Mouse (Mus musculus): ENCODE results near the gene Pdcd2. TPM values are rescaled to one million over a fixed set of nuclear protein-coding genes. Genes with fewer than 3 reads are reported as not detected.

Pdcd2 gene
- polyA plus RNA-seq, 1 experiment from 2014 or later: 64.0 TPM

- 86% methylated on average over 4 of the region's 4 CpGs for WGBS
- ATAC-seq (replicated peaks; ENCODE audit: low FRiP score) (no peak), DNase-seq (ENCODE audit: low spot score) (no peak)
- Histone ChIP-seq H3K4me2 (no peak overlapping the region), H3K27me3 (replicated peaks; ENCODE audit: control insufficient read depth, insufficient read depth, low read length) (no peaks in the 10 kb centered on the region), H3K27ac (ENCODE audit: low read depth, low read length) (no peak overlapping the region), H3K4me3 (ENCODE audit: low read depth, low read length) (no peak overlapping the region), H3K9ac (ENCODE audit: low read depth, low read length) (no peak overlapping the region), H3K36me3 (ENCODE audit: control insufficient read depth, insufficient read depth, low read length) (peaks cover 55% of the 10 kb centered on the region), H3K4me1 (replicated peaks; ENCODE audit: control insufficient read depth, insufficient read depth, low read length) (no peaks in the 10 kb centered on the region), H3K9me3 (ENCODE audit: control insufficient read depth, low read length) (no peaks in the 10 kb centered on the region)
Observed at GRCm38 (mm10) chr17:15472671-15473070, 54.4 kb downstream of the Pdcd2 start.

Other genes with a start within 250 kb of the Pdcd2 start
- gene Dll1, start 150.4 kb downstream of the Pdcd2 start, polyA plus RNA-seq (2014; fragmentation: Nextera tagmentation; extraction: Ambion mirVana): 2.2 and 2.3 TPM in 2 replicates
- gene Fam120b, start 131.1 kb downstream of the Pdcd2 start, polyA plus RNA-seq (2014; fragmentation: Nextera tagmentation; extraction: Ambion mirVana): 13.0 and 15.3 TPM in 2 replicates
- 251 and 252 TPM in 2 replicates for gene Psmb1, start 27.6 kb downstream of the Pdcd2 start, polyA plus RNA-seq (2014; fragmentation: Nextera tagmentation; extraction: Ambion mirVana)
- 54.3 and 56.3 TPM in 2 replicates for gene Tbp, start 27.4 kb downstream of the Pdcd2 start, polyA plus RNA-seq (2014; fragmentation: Nextera tagmentation; extraction: Ambion mirVana)
- gene Prdm9, start 37.1 kb upstream of the Pdcd2 start, polyA plus RNA-seq (2014; fragmentation: Nextera tagmentation; extraction: Ambion mirVana): 0.70 and 1.1 TPM in 2 replicates
- gene Chd1, start 177.7 kb upstream of the Pdcd2 start, polyA plus RNA-seq (2014; fragmentation: Nextera tagmentation; extraction: Ambion mirVana): 24.4 and 26.7 TPM in 2 replicates